In genomic region chr4:59275494-59275893, GRCm38 (mm10) we compare ENCODE assay signal across 10 mouse cellular contexts.
A peak's percentile ranks its signal among the peaks of the same experiment; 100 is the strongest.
DNase-seq lines count a peak whose midpoint lies in the region; ATAC-seq and TF ChIP-seq lines count a peak whose summit lies in the region.
"Had no signal": no experiment of that assay in that cellular context is flagged by ENCODE, and none has a peak within 500 bp of the region (broad histone marks: within the 10 kb centered on the region; RNA-seq: fewer than 3 reads in every experiment).

No protein-coding gene starts in this region.

- H3K27ac ChIP-seq in midbrain, embryonic 11.5 days (ENCODE audit: low read depth, low read length), result no peak overlapping the region
- no peak overlapping the region for H3K27ac ChIP-seq in midbrain, postnatal 0 days (ENCODE audit: low read depth, low read length)
- no peak overlapping the region for H3K27ac ChIP-seq in intestine, embryonic 15.5 days
- H3K27ac ChIP-seq: limb, embryonic 12.5 days had no signal

- H3K4me1 ChIP-seq in midbrain, embryonic 11.5 days (ENCODE audit: control insufficient read depth, insufficient read depth, low read length), result no peaks in the 10 kb centered on the region
- no peaks in the 10 kb centered on the region for H3K4me1 ChIP-seq in midbrain, postnatal 0 days (ENCODE audit: insufficient read depth, low read length)
- H3K4me1 ChIP-seq in intestine, embryonic 15.5 days (replicated peaks), result no peaks in the 10 kb centered on the region
- H3K4me1 ChIP-seq: limb, embryonic 12.5 days had no signal

- 87% methylated on average over 3 of the region's 3 CpGs for WGBS in midbrain, embryonic 11.5 days
- WGBS in midbrain, postnatal 0 days, result 80% methylated on average over 3 of the region's 3 CpGs
- WGBS in intestine, embryonic 15.5 days, result 78% methylated on average over 3 of the region's 3 CpGs

- ATAC-seq in midbrain, embryonic 11.5 days (ENCODE audit: low FRiP score), result no peak
- no peak for ATAC-seq in midbrain, postnatal 0 days (ENCODE audit: low FRiP score)
- no peak for ATAC-seq in intestine, embryonic 15.5 days

- H3K4me2 ChIP-seq in midbrain, embryonic 11.5 days, result no peak overlapping the region
- no peak overlapping the region for H3K4me2 ChIP-seq in midbrain, postnatal 0 days (ENCODE audit: low read depth, low read length, poor library complexity, severe bottlenecking)
- H3K4me2 ChIP-seq in intestine, embryonic 15.5 days (replicated peaks), result no peak overlapping the region
- H3K4me2 ChIP-seq: limb, embryonic 12.5 days had no signal

- H3K27me3 ChIP-seq in midbrain, embryonic 11.5 days (ENCODE audit: control insufficient read depth, insufficient read depth, low read length), result no peaks in the 10 kb centered on the region
- H3K27me3 ChIP-seq in midbrain, postnatal 0 days (ENCODE audit: insufficient read depth, low read length), result no peaks in the 10 kb centered on the region
- H3K27me3 ChIP-seq in intestine, embryonic 15.5 days (replicated peaks), result no peaks in the 10 kb centered on the region
- H3K27me3 ChIP-seq: limb, embryonic 12.5 days had no signal

- H3K9me3 ChIP-seq in midbrain, embryonic 11.5 days (ENCODE audit: control insufficient read depth, low read length), result no peaks in the 10 kb centered on the region
- no peaks in the 10 kb centered on the region for H3K9me3 ChIP-seq in midbrain, postnatal 0 days (ENCODE audit: low read length)
- no peaks in the 10 kb centered on the region for H3K9me3 ChIP-seq in intestine, embryonic 15.5 days
- H3K9me3 ChIP-seq: limb, embryonic 12.5 days had no signal

- H3K36me3 ChIP-seq in midbrain, embryonic 11.5 days (ENCODE audit: control insufficient read depth, insufficient read depth, low read length), result no peaks in the 10 kb centered on the region
- H3K36me3 ChIP-seq in midbrain, postnatal 0 days (ENCODE audit: insufficient read depth, low read length), result no peaks in the 10 kb centered on the region
- no peaks in the 10 kb centered on the region for H3K36me3 ChIP-seq in intestine, embryonic 15.5 days
- H3K36me3 ChIP-seq: limb, embryonic 12.5 days had no signal

- no peak for TF ChIP-seq CTCF in midbrain, postnatal 0 days (IDR thresholded peaks at IDR 0.05)

- H3K4me3 ChIP-seq in midbrain, embryonic 11.5 days (ENCODE audit: low read depth, low read length), result no peak overlapping the region
- H3K4me3 ChIP-seq in midbrain, postnatal 0 days (ENCODE audit: low read depth, low read length), result no peak overlapping the region
- no peak overlapping the region for H3K4me3 ChIP-seq in intestine, embryonic 15.5 days (replicated peaks)
- H3K4me3 ChIP-seq: limb, embryonic 12.5 days had no signal

- H3K9ac ChIP-seq in midbrain, embryonic 11.5 days (ENCODE audit: low read length), result no peak overlapping the region
- H3K9ac ChIP-seq in midbrain, postnatal 0 days (replicated peaks; ENCODE audit: low read length, poor library complexity, severe bottlenecking), result no peak overlapping the region
- no peak overlapping the region for H3K9ac ChIP-seq in intestine, embryonic 15.5 days
- H3K9ac ChIP-seq: limb, embryonic 12.5 days had no signal

- DNase-seq in midbrain, embryonic 11.5 days (ENCODE audit: low spot score, missing footprints), result peak; percentile 37
- DNase-seq in midbrain, postnatal 0 days (ENCODE audit: low spot score), result no peak
- peak; percentile 69 for DNase-seq in liver
- DNase-seq in naive thymus-derived CD4-positive, alpha-beta T cell, adult 2 months (ENCODE audit: low read depth), result peak; percentile 76
- DNase-seq in adrenal gland, adult 18-20 months (ENCODE audit: low spot score in 2 of 2), result no peak
- no peak for DNase-seq in c-Kit-positive CD71-positive TER-119-positive erythroid progenitor cells, embryonic 14.5 days (ENCODE audit: low spot score)
- DNase-seq in cerebellum, postnatal 14 days, result no peak
- DNase-seq: kidney, adult 11 months had no signal

Comparison
In these comparisons a context has a peak if more than half of its experiments do, and no peak if none do; other contexts are left out.
1. DNase-seq: peak in midbrain, embryonic 11.5 days (single experiment), liver (single experiment) and naive thymus-derived CD4-positive, alpha-beta T cell, adult 2 months (single experiment); none in midbrain, postnatal 0 days (single experiment), adrenal gland, adult 18-20 months (0 of 2), c-Kit-positive CD71-positive TER-119-positive erythroid progenitor cells, embryonic 14.5 days (single experiment) and cerebellum, postnatal 14 days (0 of 2).